Mouse (Mus musculus): ENCODE measurements around the gene Tssk3.
"Not testable (repeated sequence)": the region's sequence is repeated elsewhere in the genome, so short reads cannot be mapped to it uniquely, and the experiment has no call there.

Tssk3 gene

GRCm38 (mm10) chr4:129490972-129491880 is at the start of gene Tssk3, which contains the start of gene Fam229a:
Gene Tssk3 (minus strand): TSS chr4:129491022.
Gene Fam229a (plus strand): TSS chr4:129491190.
- no peak for DNase-seq (ENCODE audit: low read depth, low spot score)

GRCm38 (mm10) chr4:129540012-129540411 is 49.2 kb upstream of the Tssk3 start:
- DNase-seq (ENCODE audit: low read depth, low spot score): no peak

- DNase-seq (ENCODE audit: low read depth, low spot score): not testable (repeated sequence)
Observed at GRCm38 (mm10) chr4:129528901-129529300, 38.1 kb upstream of the Tssk3 start.

GRCm38 (mm10) chr4:129525889-129526288 is 35.1 kb upstream of the Tssk3 start:
- DNase-seq (ENCODE audit: low read depth, low spot score): no peak

- DNase-seq (ENCODE audit: low read depth, low spot score): no peak
Observed at GRCm38 (mm10) chr4:129525338-129525737, 34.5 kb upstream of the Tssk3 start.

- DNase-seq (ENCODE audit: low read depth, low spot score): no peak
Observed at GRCm38 (mm10) chr4:129518519-129518918, 27.7 kb upstream of the Tssk3 start.

- no peak for DNase-seq (ENCODE audit: low read depth, low spot score)
Observed at GRCm38 (mm10) chr4:129516925-129517324, 26.1 kb upstream of the Tssk3 start.

- DNase-seq (ENCODE audit: low read depth, low spot score): no peak
Observed at GRCm38 (mm10) chr4:129514300-129514898, 23.6 kb upstream of the Tssk3 start.

- DNase-seq (ENCODE audit: low read depth, low spot score): no peak
Observed at GRCm38 (mm10) chr4:129513891-129514290, 23.1 kb upstream of the Tssk3 start.

- no peak for DNase-seq (ENCODE audit: low read depth, low spot score)
Observed at GRCm38 (mm10) chr4:129513086-129513767, 22.4 kb upstream of the Tssk3 start, which contains the start of gene Marcksl1. Gene Marcksl1 (plus strand): TSS chr4:129513581.

- no peak for DNase-seq (ENCODE audit: low read depth, low spot score)
Observed at GRCm38 (mm10) chr4:129511413-129512096, 20.7 kb upstream of the Tssk3 start.

- DNase-seq (ENCODE audit: low read depth, low spot score): no peak
Observed at GRCm38 (mm10) chr4:129510723-129511412, 20.0 kb upstream of the Tssk3 start.

GRCm38 (mm10) chr4:129509650-129510049 is 18.8 kb upstream of the Tssk3 start:
- no peak for DNase-seq (ENCODE audit: low read depth, low spot score)

GRCm38 (mm10) chr4:129508834-129509600 is 18.2 kb upstream of the Tssk3 start:
- DNase-seq (ENCODE audit: low read depth, low spot score): no peak

GRCm38 (mm10) chr4:129508237-129508515 is 17.4 kb upstream of the Tssk3 start:
- DNase-seq (ENCODE audit: low read depth, low spot score): no peak

GRCm38 (mm10) chr4:129507434-129508236 is 16.8 kb upstream of the Tssk3 start:
- DNase-seq (ENCODE audit: low read depth, low spot score): no peak

- DNase-seq (ENCODE audit: low read depth, low spot score): no peak
Observed at GRCm38 (mm10) chr4:129505511-129505910, 14.7 kb upstream of the Tssk3 start.

GRCm38 (mm10) chr4:129502901-129503444 is 12.2 kb upstream of the Tssk3 start:
- DNase-seq (ENCODE audit: low read depth, low spot score): no peak

GRCm38 (mm10) chr4:129502327-129502888 is 11.6 kb upstream of the Tssk3 start:
- no peak for DNase-seq (ENCODE audit: low read depth, low spot score)

Data from WW6 (cell line).